In the genomic region with DNA sequence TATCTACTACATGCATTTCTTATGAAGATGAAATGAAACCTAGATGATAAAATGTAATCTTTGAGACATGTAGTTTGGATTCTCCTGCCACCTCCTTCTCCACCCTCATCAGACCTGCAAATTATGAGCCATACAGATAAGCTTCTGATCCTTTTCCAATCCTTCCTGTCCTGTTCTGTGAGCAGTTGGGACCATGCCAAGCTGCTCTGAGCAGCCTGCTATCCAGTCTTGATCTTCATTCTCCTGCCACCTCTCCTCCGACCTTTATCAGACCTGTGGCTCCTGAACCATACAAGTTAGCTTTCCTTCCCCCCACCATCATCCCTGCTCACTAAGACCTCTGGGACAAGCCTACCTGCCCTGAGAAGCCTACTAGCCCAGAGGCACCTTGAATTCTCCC, we compare ENCODE assay signal across 28 mouse cellular contexts.
"Had no signal": no experiment of that assay in that cellular context is flagged by ENCODE, and none has a peak within 500 bp of the region (broad histone marks: within the 10 kb centered on the region; RNA-seq: fewer than 3 reads in every experiment).

No protein-coding gene starts in this region.

- H3K4me1 ChIP-seq: limb, embryonic 10.5 days; limb, embryonic 12.5 days; limb, embryonic 13.5 days; limb, embryonic 15.5 days; liver, embryonic 12.5 days; liver, embryonic 13.5 days; liver, embryonic 15.5 days; lung, embryonic 15.5 days; megakaryocyte, embryonic 14.5 days; midbrain, embryonic 10.5 days; midbrain, embryonic 12.5 days; midbrain, embryonic 13.5 days; midbrain, embryonic 15.5 days; neural tube, embryonic 12.5 days; neural tube, embryonic 13.5 days had no signal

- H3K27me3 ChIP-seq: limb, embryonic 12.5 days; limb, embryonic 13.5 days; limb, embryonic 15.5 days; liver, embryonic 12.5 days; liver, embryonic 13.5 days; liver, embryonic 15.5 days; lung, embryonic 15.5 days; megakaryocyte, embryonic 14.5 days; midbrain, embryonic 12.5 days; midbrain, embryonic 13.5 days; midbrain, embryonic 15.5 days; neural tube, embryonic 12.5 days; neural tube, embryonic 13.5 days had no signal

- H3K27ac ChIP-seq: limb, embryonic 10.5 days; limb, embryonic 12.5 days; limb, embryonic 13.5 days; limb, embryonic 15.5 days; liver, embryonic 12.5 days; liver, embryonic 13.5 days; liver, embryonic 14.5 days; liver, embryonic 15.5 days; lung, embryonic 15.5 days; macrophage; midbrain, embryonic 10.5 days; midbrain, embryonic 12.5 days; midbrain, embryonic 13.5 days; midbrain, embryonic 15.5 days; neural tube, embryonic 12.5 days; neural tube, embryonic 13.5 days had no signal

- DNase-seq: liver; liver, embryonic 13.5 days; liver, postnatal 0 days; lung, adult 18-20 months; lung, adult 2 months; lung, embryonic 14.5 days; lung, postnatal 10 days; lung, postnatal 14 days; lung, postnatal 36 days; lung, postnatal 4 days; midbrain, embryonic 14.5 days had no signal

- H3K4me3 ChIP-seq: limb, embryonic 10.5 days; limb, embryonic 12.5 days; limb, embryonic 13.5 days; limb, embryonic 15.5 days; liver, embryonic 12.5 days; liver, embryonic 13.5 days; liver, embryonic 15.5 days; lung, embryonic 15.5 days; megakaryocyte, embryonic 14.5 days; midbrain, embryonic 10.5 days; midbrain, embryonic 12.5 days; midbrain, embryonic 13.5 days; midbrain, embryonic 15.5 days; myocyte; neural tube, embryonic 12.5 days; neural tube, embryonic 13.5 days had no signal
